Mouse (Mus musculus): ENCODE results near the gene Tmem161a. TPM values are rescaled to one million over a fixed set of nuclear protein-coding genes. Genes with fewer than 3 reads are reported as not detected.
A peak's percentile ranks its signal among the peaks of the same experiment; 100 is the strongest.

Gene Tmem161a
- total RNA-seq (2014; rRNA removed; ENCODE audit: low replicate concordance) = 155 and 174 TPM in 2 replicates
- 120 and 132 TPM in 2 replicates for polyA plus RNA-seq (2015; fragmentation: Nextera tagmentation; extraction: Ambion mirVana)

GRCm38 (mm10) chr8:70172043-70172681, at the start of gene Tmem161a:
Gene Tmem161a, plus strand, starts transcription at chr8:70172356.
- peak; percentile 96 for ATAC-seq (ENCODE audit: insufficient read depth, low read depth)
- peak; percentile 97 for DNase-seq (ENCODE audit: low spot score)
- Histone ChIP-seq H3K36me3 (replicated peaks; ENCODE audit: control insufficient read depth, insufficient read depth, low read length) (peaks cover 2% of the 10 kb centered on the region), H3K27me3 (ENCODE audit: control insufficient read depth, insufficient read depth, low read length) (no peaks in the 10 kb centered on the region), H3K4me1 (ENCODE audit: control insufficient read depth, insufficient read depth) (peaks cover 16% of the 10 kb centered on the region), H3K9ac (replicated peaks; ENCODE audit: low read depth, low read length) (peak within 1 kb of the TSS; percentile 72), H3K27ac (ENCODE audit: low read depth) (peak within 1 kb of the TSS; percentile 81), H3K9me3 (replicated peaks; ENCODE audit: control insufficient read depth, low read length) (no peaks in the 10 kb centered on the region), H3K4me3 (ENCODE audit: low read depth, low read length) (peak within 1 kb of the TSS; percentile 76), H3K4me2 (ENCODE audit: low read depth, low read length) (peak within 1 kb of the TSS; percentile 73)
- 2% methylated on average over 27 of the region's 27 CpGs for WGBS
- TF ChIP-seq EP300 (IDR thresholded peaks at IDR 0.05; ENCODE audit: low read depth) (no peak), CTCF (IDR thresholded peaks at IDR 0.05; ENCODE audit: low read depth) (no peak)

GRCm38 (mm10) chr8:70122863-70123262, 49.3 kb upstream of the Tmem161a start:
- H3K4me3 ChIP-seq (ENCODE audit: low read depth, low read length) = no peak overlapping the region
- no peak overlapping the region for H3K9ac ChIP-seq (replicated peaks; ENCODE audit: low read depth, low read length)
- no peak for DNase-seq (ENCODE audit: low spot score)
- ATAC-seq (ENCODE audit: insufficient read depth, low read depth) = no peak
- no peaks in the 10 kb centered on the region for H3K36me3 ChIP-seq (replicated peaks; ENCODE audit: control insufficient read depth, insufficient read depth, low read length)
- no peaks in the 10 kb centered on the region for H3K9me3 ChIP-seq (replicated peaks; ENCODE audit: control insufficient read depth, low read length)
- H3K4me1 ChIP-seq (ENCODE audit: control insufficient read depth, insufficient read depth) = no peaks in the 10 kb centered on the region
- WGBS = 47% methylated on average over 2 of the region's 2 CpGs
- H3K4me2 ChIP-seq (ENCODE audit: low read depth, low read length) = no peak overlapping the region
- TF ChIP-seq EP300 (IDR thresholded peaks at IDR 0.05; ENCODE audit: low read depth) (no peak), CTCF (IDR thresholded peaks at IDR 0.05; ENCODE audit: low read depth) (peak; percentile 56)
- H3K27ac ChIP-seq (ENCODE audit: low read depth) = no peak overlapping the region
- H3K27me3 ChIP-seq (ENCODE audit: control insufficient read depth, insufficient read depth, low read length) = peaks cover 39% of the 10 kb centered on the region

- TF ChIP-seq EP300 (IDR thresholded peaks at IDR 0.05; ENCODE audit: low read depth) (no peak), CTCF (IDR thresholded peaks at IDR 0.05; ENCODE audit: low read depth) (no peak)
- no peak for ATAC-seq (ENCODE audit: insufficient read depth, low read depth)
Observed at GRCm38 (mm10) chr8:70124992-70125391, 47.2 kb upstream of the Tmem161a start.

GRCm38 (mm10) chr8:70128435-70128834, 43.7 kb upstream of the Tmem161a start:
- Histone ChIP-seq H3K4me1 (ENCODE audit: control insufficient read depth, insufficient read depth) (peaks cover 29% of the 10 kb centered on the region), H3K4me3 (ENCODE audit: low read depth, low read length) (no peak overlapping the region), H3K4me2 (ENCODE audit: low read depth, low read length) (no peak overlapping the region), H3K9me3 (replicated peaks; ENCODE audit: control insufficient read depth, low read length) (no peaks in the 10 kb centered on the region), H3K36me3 (replicated peaks; ENCODE audit: control insufficient read depth, insufficient read depth, low read length) (peaks cover 5% of the 10 kb centered on the region), H3K27ac (ENCODE audit: low read depth) (peak overlapping the region; percentile 82), H3K27me3 (ENCODE audit: control insufficient read depth, insufficient read depth, low read length) (no peaks in the 10 kb centered on the region), H3K9ac (replicated peaks; ENCODE audit: low read depth, low read length) (no peak overlapping the region)
- ATAC-seq (ENCODE audit: insufficient read depth, low read depth) (peak; percentile 70), DNase-seq (ENCODE audit: low spot score) (peak; percentile 84)
- 32% methylated on average over 3 of the region's 3 CpGs for WGBS
- TF ChIP-seq CTCF (IDR thresholded peaks at IDR 0.05; ENCODE audit: low read depth) (no peak), EP300 (IDR thresholded peaks at IDR 0.05; ENCODE audit: low read depth) (no peak)

More at GRCm38 (mm10) chr8:70124992-70125391, 47.2 kb upstream of the Tmem161a start:
- Histone ChIP-seq H3K4me1 (ENCODE audit: control insufficient read depth, insufficient read depth) (peaks cover 12% of the 10 kb centered on the region), H3K36me3 (replicated peaks; ENCODE audit: control insufficient read depth, insufficient read depth, low read length) (no peaks in the 10 kb centered on the region), H3K4me2 (ENCODE audit: low read depth, low read length) (no peak overlapping the region), H3K9ac (replicated peaks; ENCODE audit: low read depth, low read length) (no peak overlapping the region), H3K4me3 (ENCODE audit: low read depth, low read length) (no peak overlapping the region), H3K27me3 (ENCODE audit: control insufficient read depth, insufficient read depth, low read length) (peaks cover 17% of the 10 kb centered on the region), H3K27ac (ENCODE audit: low read depth) (no peak overlapping the region), H3K9me3 (replicated peaks; ENCODE audit: control insufficient read depth, low read length) (no peaks in the 10 kb centered on the region)
- WGBS = 62% methylated on average over 8 of the region's 8 CpGs
- no peak for DNase-seq (ENCODE audit: low spot score)

- Histone ChIP-seq H3K4me3 (ENCODE audit: low read depth, low read length) (no peak overlapping the region), H3K27me3 (ENCODE audit: control insufficient read depth, insufficient read depth, low read length) (no peaks in the 10 kb centered on the region), H3K9me3 (replicated peaks; ENCODE audit: control insufficient read depth, low read length) (no peaks in the 10 kb centered on the region), H3K36me3 (replicated peaks; ENCODE audit: control insufficient read depth, insufficient read depth, low read length) (peaks cover 15% of the 10 kb centered on the region), H3K4me1 (ENCODE audit: control insufficient read depth, insufficient read depth) (peaks cover 29% of the 10 kb centered on the region), H3K27ac (ENCODE audit: low read depth) (peak overlapping the region; percentile 82), H3K4me2 (ENCODE audit: low read depth, low read length) (no peak overlapping the region), H3K9ac (replicated peaks; ENCODE audit: low read depth, low read length) (no peak overlapping the region)
- no peak for DNase-seq (ENCODE audit: low spot score)
- 47% methylated on average over 9 of the region's 9 CpGs for WGBS
- ATAC-seq (ENCODE audit: insufficient read depth, low read depth) = no peak; the same call in 1 of the 2 replicates
- no peak for TF ChIP-seq CTCF (IDR thresholded peaks at IDR 0.05; ENCODE audit: low read depth)
- no peak for TF ChIP-seq EP300 (IDR thresholded peaks at IDR 0.05; ENCODE audit: low read depth)
Observed at GRCm38 (mm10) chr8:70129309-70129952, 42.7 kb upstream of the Tmem161a start.

Measured in heart, postnatal 0 days (tissue).